Mouse (Mus musculus): ENCODE data around the gene 1700022I11Rik. TPM values are rescaled to one million over a fixed set of nuclear protein-coding genes. Genes with fewer than 3 reads are reported as not detected.

Gene 1700022I11Rik
- total RNA-seq, 2 experiments from 2014 or later: not detected

DNA sequence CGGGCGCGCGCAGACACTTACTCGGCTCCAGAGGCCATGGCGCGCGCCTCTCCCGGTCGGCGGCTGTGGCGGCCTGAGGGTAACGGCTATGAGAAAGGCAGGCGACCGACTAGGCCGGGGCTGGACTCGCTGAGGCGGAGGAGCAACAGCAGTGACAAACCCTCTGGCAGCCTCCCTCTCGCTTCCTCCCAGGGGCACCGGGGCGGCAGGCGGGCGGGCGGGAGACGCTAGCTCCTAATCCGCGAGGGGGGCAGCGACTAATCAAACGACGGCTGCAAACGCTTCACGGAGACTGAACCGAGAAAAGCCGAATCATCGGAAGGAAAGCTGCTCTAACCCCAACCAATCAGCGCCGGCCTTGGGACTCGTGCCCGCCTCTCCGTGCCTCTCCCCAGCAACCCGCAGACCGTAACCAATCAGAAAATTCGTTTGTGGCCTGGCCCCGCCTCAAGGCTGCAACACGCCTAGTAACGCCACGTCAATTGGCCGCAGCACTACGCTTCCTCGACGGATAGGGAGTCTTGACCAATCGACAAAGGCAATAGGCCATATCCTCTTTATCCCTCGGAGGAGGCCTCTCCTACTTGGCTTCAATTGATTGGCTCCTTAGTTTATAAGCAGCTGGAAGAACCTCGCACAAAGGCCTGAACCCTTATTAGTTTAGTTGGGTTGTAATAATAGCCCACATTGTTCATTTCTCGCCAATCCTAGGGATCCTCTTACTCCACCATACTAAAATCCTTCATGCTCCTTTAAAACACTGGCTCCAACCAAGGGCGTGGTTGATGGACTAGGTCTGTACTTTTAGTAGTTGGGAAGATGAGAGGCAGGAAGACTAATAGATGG, 31.0 kb downstream of the 1700022I11Rik start, which contains the start of gene Vcp:
TSS of gene Vcp (minus strand) at position 367 of the 846 bp plus-strand sequence.
- DNase-seq (ENCODE audit: low spot score in 2 of 2): peak; percentile 99 to 100

GRCm38 (mm10) chr4:43001272-43001671, 31.9 kb downstream of the 1700022I11Rik start:
- DNase-seq (ENCODE audit: low spot score in 2 of 2): no peak

- DNase-seq (ENCODE audit: low spot score in 2 of 2): no peak
These were observed 33.5 kb downstream of the 1700022I11Rik start for GRCm38 (mm10) chr4:43002756-43003439.

GRCm38 (mm10) chr4:43004951-43005350, 35.5 kb downstream of the 1700022I11Rik start:
- DNase-seq (ENCODE audit: low spot score in 2 of 2): no peak

DNA sequence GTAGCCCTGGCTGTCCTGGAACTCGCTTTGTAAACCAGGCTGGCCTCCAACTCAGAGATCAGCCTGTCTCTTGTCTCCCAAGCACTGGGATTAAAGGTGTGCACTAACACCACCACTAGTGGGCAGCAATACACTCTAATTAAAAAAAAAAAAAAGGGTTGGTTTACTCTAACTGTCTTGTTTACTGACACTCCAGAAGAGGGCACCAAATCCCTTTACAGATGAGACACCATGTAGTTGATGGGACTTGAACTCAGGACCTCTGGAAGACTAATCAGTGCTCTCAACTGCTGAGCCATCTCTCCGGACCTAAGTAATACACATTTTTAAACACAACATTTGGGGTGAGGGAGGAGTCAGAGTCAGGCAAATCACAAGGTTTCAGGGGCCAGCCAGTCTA, 36.4 kb downstream of the 1700022I11Rik start:
- peak in 1 of 2 experiments; percentile 41 for DNase-seq (ENCODE audit: low spot score in 2 of 2)

DNA sequence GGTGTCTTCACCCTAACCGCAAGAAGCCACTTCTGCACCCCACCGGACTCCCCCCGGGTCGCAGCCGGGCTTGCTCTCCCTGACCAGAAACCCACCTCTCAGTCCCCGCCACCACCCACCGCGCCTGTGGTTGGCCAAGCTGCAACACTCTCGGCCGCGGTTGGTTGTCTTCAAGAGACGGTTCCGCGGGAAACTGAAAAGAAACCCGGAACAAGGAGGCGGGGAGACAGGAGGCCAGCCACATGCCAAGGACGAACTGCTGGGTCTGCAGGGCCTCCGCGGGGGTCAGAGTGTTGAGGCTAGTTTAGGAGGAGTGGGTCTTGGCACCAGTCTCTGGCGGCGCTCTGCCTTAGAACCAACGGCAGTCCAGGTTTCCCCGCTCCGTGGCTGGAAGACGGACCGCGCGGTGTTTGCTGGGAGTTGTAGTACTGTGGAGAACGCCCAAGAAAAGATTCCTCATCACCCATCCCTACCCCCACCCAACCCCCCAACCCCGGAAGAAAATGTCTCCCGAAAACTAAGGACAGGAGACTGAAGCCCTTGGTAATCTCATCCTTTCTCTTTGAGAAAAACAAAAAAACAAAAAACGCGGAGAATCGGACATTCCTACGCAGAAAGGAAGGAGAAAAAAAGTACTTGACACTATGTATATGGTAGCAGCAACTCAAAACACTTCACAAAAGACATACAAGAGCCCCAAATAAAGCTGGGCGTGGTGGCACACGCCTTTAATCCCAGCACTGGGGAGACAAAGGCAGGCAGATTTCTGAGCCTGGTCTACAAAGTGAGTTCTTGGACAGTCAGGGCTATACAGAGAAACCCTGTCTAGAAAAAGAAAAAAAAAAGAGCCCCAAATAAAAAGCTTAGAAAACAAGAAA, 41.0 kb downstream of the 1700022I11Rik start, which contains the start of gene Fancg:
TSS of gene Fancg (minus strand) at position 346 of the 878 bp plus-strand sequence.
- peak; percentile 78 to 85 for DNase-seq (ENCODE audit: low spot score in 2 of 2)

DNA sequence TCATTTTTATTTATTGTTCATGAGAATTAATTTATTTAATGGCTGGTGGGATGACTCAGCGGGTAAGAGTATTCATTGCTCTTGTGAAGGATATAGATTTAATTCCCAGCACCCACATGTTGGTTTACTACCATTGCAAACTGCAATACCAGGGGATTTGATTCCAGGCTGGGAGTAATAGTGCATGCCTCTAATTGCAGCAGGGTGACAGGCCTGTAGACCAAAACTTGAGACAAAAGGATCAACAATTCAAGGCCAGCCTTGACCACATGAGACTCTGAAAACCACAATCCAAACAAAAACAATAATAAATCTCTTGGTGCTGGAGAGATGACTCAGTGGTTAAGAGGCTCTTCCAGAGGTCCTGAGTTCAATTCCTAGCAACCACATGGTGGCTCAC, 42.7 kb downstream of the 1700022I11Rik start:
- DNase-seq (ENCODE audit: low spot score in 2 of 2): no peak

DNA sequence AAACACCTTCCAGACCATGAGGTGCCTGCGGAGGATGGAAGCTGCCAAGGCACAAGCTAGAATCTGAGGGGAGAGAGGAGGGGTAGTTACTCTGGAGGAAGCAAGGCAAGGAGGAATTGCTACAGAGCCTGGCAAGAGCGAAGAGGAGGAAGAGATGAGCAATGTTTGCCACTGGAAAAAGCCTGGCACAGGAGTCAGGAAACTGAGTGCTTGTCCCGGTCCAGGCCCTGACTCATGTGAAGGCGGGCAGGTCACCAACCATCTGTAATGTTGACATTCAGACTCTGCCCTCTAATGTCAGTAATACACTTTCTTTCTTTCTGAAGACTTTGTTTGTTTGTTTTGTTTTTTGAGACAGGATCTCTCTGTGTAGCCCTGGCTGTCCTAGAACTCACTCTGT, 48.8 kb downstream of the 1700022I11Rik start:
- DNase-seq (ENCODE audit: low spot score in 2 of 2): no peak

- DNase-seq (ENCODE audit: low spot score in 2 of 2): no peak
These were observed 49.8 kb downstream of the 1700022I11Rik start for GRCm38 (mm10) chr4:43019176-43019575.

DNA sequence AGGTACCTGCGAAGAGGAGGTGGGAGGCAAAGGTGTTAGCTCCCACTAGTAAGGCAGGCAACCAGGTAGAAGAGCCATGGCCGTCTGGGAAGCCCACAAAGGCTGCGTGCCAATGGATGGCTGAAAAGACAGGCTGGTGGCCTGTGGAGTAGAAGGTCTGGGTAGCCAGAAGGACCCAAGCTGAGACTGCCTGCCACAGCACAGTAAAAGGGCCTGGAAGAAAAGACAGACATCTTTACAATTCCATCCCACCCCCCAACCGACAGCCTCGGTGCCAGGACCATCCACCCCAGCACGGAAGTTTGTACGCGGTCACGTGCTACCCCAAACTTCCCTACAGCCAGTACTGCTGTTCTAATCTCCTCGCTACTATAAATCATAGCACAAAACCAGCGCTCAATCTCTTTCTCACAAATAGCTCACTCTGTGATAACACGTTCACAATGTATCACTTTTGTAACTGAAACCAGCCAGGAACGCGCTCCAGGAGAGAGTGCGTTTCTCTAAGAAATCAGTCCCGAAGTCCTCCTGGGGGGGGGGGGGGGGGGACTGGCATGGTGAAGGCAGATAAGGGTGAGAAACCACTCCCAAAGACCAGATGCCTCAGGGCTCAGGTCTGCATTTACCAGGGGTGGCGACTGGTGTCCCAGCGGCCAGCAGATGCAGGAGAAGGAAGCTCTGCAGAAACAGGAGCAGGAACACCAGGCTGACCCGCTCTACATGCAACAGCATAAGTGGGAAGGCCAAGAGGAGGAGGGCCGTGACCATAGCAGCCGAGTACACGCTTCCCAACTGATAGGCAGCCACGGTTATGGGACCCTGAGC, 50.4 kb downstream of the 1700022I11Rik start:
- DNase-seq (ENCODE audit: low spot score in 2 of 2): no peak

DNA sequence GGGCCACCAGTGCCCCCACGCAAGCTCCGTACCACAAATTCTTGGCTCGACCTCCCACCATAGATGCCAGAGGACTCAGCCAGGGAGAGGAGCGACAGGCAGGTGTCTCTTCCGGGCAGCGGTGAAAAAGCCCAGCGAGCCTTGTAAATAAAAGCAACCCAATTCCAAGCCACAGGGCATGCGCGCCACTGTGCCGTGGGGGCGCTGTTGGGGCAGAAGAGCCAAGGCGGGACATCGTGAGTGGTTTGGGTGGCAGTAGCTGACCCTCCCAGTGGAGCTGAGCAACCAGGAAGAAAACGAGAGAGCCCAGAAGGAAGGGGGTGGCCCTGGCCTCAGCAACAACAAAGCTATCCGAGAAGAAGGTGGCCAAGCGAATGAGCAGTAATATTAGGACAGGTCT, 51.5 kb downstream of the 1700022I11Rik start:
- DNase-seq (ENCODE audit: low spot score in 2 of 2): no peak

GRCm38 (mm10) chr4:43021341-43021740, 51.9 kb downstream of the 1700022I11Rik start:
- DNase-seq (ENCODE audit: low spot score in 2 of 2): no peak

GRCm38 (mm10) chr4:43024673-43025072, 55.3 kb downstream of the 1700022I11Rik start:
- DNase-seq (ENCODE audit: low spot score in 2 of 2): no peak

GRCm38 (mm10) chr4:43025084-43025960, 55.9 kb downstream of the 1700022I11Rik start, which contains the start of gene Pigo:
Gene Pigo (minus strand): TSS chr4:43025819.
- DNase-seq (ENCODE audit: low spot score in 2 of 2): peak; percentile 96 to 99

- DNase-seq (ENCODE audit: low spot score in 2 of 2): no peak
These were observed 59.7 kb downstream of the 1700022I11Rik start for GRCm38 (mm10) chr4:43029121-43029520.

GRCm38 (mm10) chr4:43029749-43030148, 60.3 kb downstream of the 1700022I11Rik start:
- no peak for DNase-seq (ENCODE audit: low spot score in 2 of 2)

DNA sequence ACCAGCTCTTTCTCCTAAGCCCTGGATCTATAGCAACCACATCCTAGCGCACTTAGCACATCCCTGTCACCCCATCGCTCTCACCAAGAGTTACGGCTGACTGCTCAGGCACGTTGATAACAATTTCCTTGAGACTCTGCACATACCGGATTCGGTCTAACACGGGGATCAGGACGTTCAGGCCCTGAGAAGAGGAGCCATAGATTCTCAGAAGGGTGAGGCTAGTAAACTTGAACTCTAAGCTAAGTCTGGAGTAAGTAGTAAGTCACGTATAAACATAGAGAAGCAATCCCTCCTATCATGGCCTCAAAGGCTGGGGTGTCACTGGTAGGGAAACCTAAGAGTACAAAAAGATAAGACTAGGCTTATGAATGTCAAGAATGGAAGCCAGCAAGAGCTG, 60.9 kb downstream of the 1700022I11Rik start:
- DNase-seq (ENCODE audit: low spot score in 2 of 2): no peak

GRCm38 (mm10) chr4:43030780-43031230, 61.4 kb downstream of the 1700022I11Rik start:
- peak in 1 of 2 experiments; percentile 39 for DNase-seq (ENCODE audit: low spot score in 2 of 2)
